Mouse (Mus musculus) left cerebral cortex, postnatal 14 days (tissue): ENCODE results near the gene Magi1. TPM values are rescaled to one million over a fixed set of nuclear protein-coding genes. Genes with fewer than 3 reads are reported as not detected.

Experiments
- DNase-seq, 2 experiments: peaks; one replicate each; pipeline ENCODE4 v3.0.0; 2021 to 2022; ENCODE audit warnings: low spot score in 2 of 2, mixed read lengths in 1 of 2
- intact Hi-C: fragments of 180-260 bp; cut with DNase I; formaldehyde crosslinking; loops from one replicate; pipeline ENCODE4 v1.15.1; 2025
- total RNA-seq, 2 experiments: library from RNA; stranded (reverse); gene quantifications; 2 replicates each; pipeline ENCODE4 v1.2.3; 2021

The Magi1 gene
- total RNA-seq, 2 experiments from 2014 or later, result 80.0 to 80.2 TPM

GRCm38 (mm10) chr6:93890011-93890410 is 393.7 kb downstream of the Magi1 start:
- DNase-seq, result no peak
- intact Hi-C loops, result no loop called here

GRCm38 (mm10) chr6:93877337-93877736 is 406.4 kb downstream of the Magi1 start:
- intact Hi-C loops, result no loop called here
- no peak for DNase-seq

- intact Hi-C loops, result no loop called here
- DNase-seq, result no peak
These were observed 408.8 kb downstream of the Magi1 start for GRCm38 (mm10) chr6:93874936-93875335.

- peak in 1 of 2 experiments; percentile 39 for DNase-seq
- intact Hi-C loops, result no loop called here
These were observed 409.3 kb downstream of the Magi1 start for GRCm38 (mm10) chr6:93874376-93874775.

GRCm38 (mm10) chr6:93873536-93873935 is 410.2 kb downstream of the Magi1 start:
- intact Hi-C loops, result no loop called here
- no peak for DNase-seq

GRCm38 (mm10) chr6:93871516-93871915 is 412.2 kb downstream of the Magi1 start:
- DNase-seq, result no peak

GRCm38 (mm10) chr6:93870023-93870422 is 413.7 kb downstream of the Magi1 start:
- no peak for DNase-seq
- intact Hi-C loops, result no loop called here

More at GRCm38 (mm10) chr6:93871516-93871915, 412.2 kb downstream of the Magi1 start:
- intact Hi-C loops, result no loop called here

GRCm38 (mm10) chr6:93862263-93862662 is 421.5 kb downstream of the Magi1 start:
- no peak for DNase-seq
- intact Hi-C loops, result no loop called here

GRCm38 (mm10) chr6:93856783-93857182 is 426.9 kb downstream of the Magi1 start:
- intact Hi-C loops, result loop anchor here (5.0 kb wide), 1 partner anchor 56 kb away; no protein-coding TSS in a partner anchor
- no peak for DNase-seq

GRCm38 (mm10) chr6:93855806-93856641 is 427.7 kb downstream of the Magi1 start:
- intact Hi-C loops, result loop anchor here (5.0 kb wide), 1 partner anchor 56 kb away; no protein-coding TSS in a partner anchor
- peak; percentile 39 to 66 for DNase-seq

- DNase-seq, result no peak
- intact Hi-C loops, result no loop called here
These were observed 434.6 kb downstream of the Magi1 start for GRCm38 (mm10) chr6:93848942-93849790.

GRCm38 (mm10) chr6:93845498-93845897 is 438.2 kb downstream of the Magi1 start:
- peak in 1 of 2 experiments; percentile 28 for DNase-seq
- intact Hi-C loops, result no loop called here

- no peak for DNase-seq
- intact Hi-C loops, result no loop called here
These were observed 438.6 kb downstream of the Magi1 start for GRCm38 (mm10) chr6:93845080-93845479.

- intact Hi-C loops, result no loop called here
- peak in 1 of 2 experiments; percentile 18 for DNase-seq
These were observed 439.1 kb downstream of the Magi1 start for GRCm38 (mm10) chr6:93844576-93844975.

- intact Hi-C loops, result no loop called here
These were observed 445.3 kb downstream of the Magi1 start for GRCm38 (mm10) chr6:93838398-93838797.

GRCm38 (mm10) chr6:93836585-93836984 is 447.1 kb downstream of the Magi1 start:
- DNase-seq, result no peak
- intact Hi-C loops, result no loop called here

More at GRCm38 (mm10) chr6:93838398-93838797, 445.3 kb downstream of the Magi1 start:
- no peak for DNase-seq

GRCm38 (mm10) chr6:93835211-93835610 is 448.5 kb downstream of the Magi1 start:
- DNase-seq, result no peak
- intact Hi-C loops, result no loop called here

GRCm38 (mm10) chr6:93828262-93828661 is 455.5 kb downstream of the Magi1 start:
- intact Hi-C loops, result no loop called here
- DNase-seq, result no peak

- intact Hi-C loops, result no loop called here
- DNase-seq, result no peak
These were observed 456.8 kb downstream of the Magi1 start for GRCm38 (mm10) chr6:93826875-93827274.

GRCm38 (mm10) chr6:93822221-93822897 is 461.4 kb downstream of the Magi1 start:
- DNase-seq, result no peak
- intact Hi-C loops, result no loop called here
